Mouse (Mus musculus): ENCODE results near the gene Psmc6. TPM values are rescaled to one million over a fixed set of nuclear protein-coding genes. Genes with fewer than 3 reads are reported as not detected.

Psmc6 gene
- total and polyA plus RNA-seq, 3 experiments, result 125 to 270 (median 208) TPM

DNA sequence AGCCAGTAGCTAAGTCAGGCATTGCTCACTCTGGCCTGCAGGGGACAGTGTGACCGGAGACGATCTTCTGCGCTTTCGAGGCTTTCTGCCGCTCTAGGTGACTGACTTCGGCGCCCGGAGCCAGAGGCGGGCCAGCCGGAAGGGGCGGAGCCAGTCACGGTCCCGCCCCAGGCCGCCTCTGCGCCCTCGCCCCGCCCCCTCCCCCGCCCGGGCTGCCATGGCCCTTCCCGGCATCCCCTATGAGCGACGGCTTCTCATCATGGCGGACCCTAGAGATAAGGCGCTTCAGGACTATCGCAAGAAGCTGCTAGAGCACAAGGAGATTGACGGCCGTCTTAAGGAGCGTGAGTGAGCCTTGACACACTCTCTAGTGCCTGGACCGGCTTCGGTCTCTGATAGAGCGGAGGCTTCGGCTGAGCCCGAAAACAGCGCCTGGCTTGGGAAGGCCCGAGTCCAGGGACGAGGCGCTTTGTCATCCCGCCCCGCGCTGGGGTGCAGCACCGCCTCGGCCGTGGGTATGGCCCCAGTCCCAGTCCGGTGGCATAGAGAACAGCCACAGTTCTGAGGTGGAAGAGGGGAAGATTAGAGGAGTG lies at the start of gene Psmc6 (continued):
- TF ChIP-seq NRF1 (IDR thresholded peaks at IDR 0.05; ENCODE audit: insufficient read depth, low read depth, low read length, poor library complexity, severe bottlenecking) (no peak), KAT2A (conservative IDR thresholded peaks at IDR 0.05; ENCODE audit: low read depth, low read length) (no peak), GATA1 (IDR thresholded peaks at IDR 0.05; ENCODE audit: low read depth, low read length) (peak; percentile 52; the same call in 1 of the 2 replicates)

DNA sequence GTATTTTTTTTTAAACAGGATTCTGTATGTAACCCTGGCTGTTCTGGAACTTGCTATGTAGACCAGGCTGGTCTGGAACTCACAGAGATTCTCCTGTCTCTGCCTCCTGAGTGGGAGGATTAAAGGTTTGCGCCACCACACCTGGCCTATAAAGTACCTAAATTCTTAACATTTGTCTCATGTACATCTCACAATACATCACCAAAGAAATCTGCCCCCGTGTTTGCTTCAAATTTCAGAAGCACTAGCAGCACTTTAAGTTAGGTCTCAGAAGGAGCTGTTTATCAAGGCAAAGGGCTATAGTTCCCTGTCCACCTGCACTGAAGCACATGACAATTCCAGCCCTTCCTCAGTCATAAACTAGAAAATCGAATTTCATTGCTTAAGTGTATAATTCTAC lies 47.5 kb upstream of the Psmc6 start:
- Histone ChIP-seq H3K27me3 (ENCODE audit: control insufficient read depth in 1 of 2, insufficient read depth in 2 of 2, low read length in 2 of 2) (no peaks in the 10 kb centered on the region), H3K4me3 (ENCODE audit: control insufficient read depth in 1 of 2, insufficient read depth in 1 of 2, low read depth in 2 of 2, low read length in 2 of 2) (no peak overlapping the region), H3K36me3 (ENCODE audit: control insufficient read depth in 1 of 2, insufficient read depth in 2 of 2, low read length in 2 of 2) (peaks cover 0 to 13% of the 10 kb centered on the region in 2 experiments; a peak in 2 of 4 replicates), H3K27ac (ENCODE audit: control insufficient read depth, low read depth, low read length) (no peak overlapping the region), H3K4me1 (ENCODE audit: control insufficient read depth in 1 of 2, insufficient read depth in 2 of 2, low read length in 2 of 2) (no peaks in the 10 kb centered on the region), H3K9me3 (replicated peaks; ENCODE audit: insufficient read depth, low read length) (no peaks in the 10 kb centered on the region), H3K9ac (ENCODE audit: control insufficient read depth, low read depth, low read length, poor library complexity, severe bottlenecking) (no peak overlapping the region), H3K79me2 (ENCODE audit: control insufficient read depth, insufficient read depth, low read length, poor library complexity) (no peaks in the 10 kb centered on the region)
- TF ChIP-seq POLR2AphosphoS2 (IDR thresholded peaks at IDR 0.05; ENCODE audit: low read length) (peak; percentile 86), MAZ (IDR thresholded peaks at IDR 0.05; ENCODE audit: low read depth, low read length) (no peak), ZMIZ1 (IDR thresholded peaks at IDR 0.05; ENCODE audit: low read depth, low read length) (peak; percentile 37; the same call in 1 of the 2 replicates)
- DNase-seq (ENCODE audit: low read depth, low spot score), result peak; percentile 46

- H3K79me2 ChIP-seq (ENCODE audit: control insufficient read depth, insufficient read depth, low read length, poor library complexity), result no peaks in the 10 kb centered on the region; the same call in 1 of the 2 replicates
- H3K36me3 ChIP-seq (ENCODE audit: control insufficient read depth in 1 of 2, insufficient read depth in 2 of 2, low read length in 2 of 2), result peaks cover 0 to 73% of the 10 kb centered on the region in 2 experiments; a peak in 2 of 4 replicates
- no peak overlapping the region for H3K27ac ChIP-seq (ENCODE audit: control insufficient read depth, low read depth, low read length)
- no peak for TF ChIP-seq RAD21 (IDR thresholded peaks at IDR 0.05; ENCODE audit: low read depth, low read length)
- no peak for TF ChIP-seq MXI1 (IDR thresholded peaks at IDR 0.05; ENCODE audit: low read depth, low read length)
- TF ChIP-seq TAL1 (IDR thresholded peaks at IDR 0.05; ENCODE audit: low read length), result no peak
- no peak for TF ChIP-seq NRF1 (IDR thresholded peaks at IDR 0.05; ENCODE audit: insufficient read depth, low read depth, low read length, poor library complexity, severe bottlenecking)
- no peak for DNase-seq (ENCODE audit: low read depth, low spot score)
- H3K27me3 ChIP-seq (ENCODE audit: control insufficient read depth in 1 of 2, insufficient read depth in 2 of 2, low read length in 2 of 2), result no peaks in the 10 kb centered on the region
- no peaks in the 10 kb centered on the region for H3K4me1 ChIP-seq (ENCODE audit: control insufficient read depth in 1 of 2, insufficient read depth in 2 of 2, low read length in 2 of 2)
- no peaks in the 10 kb centered on the region for H3K9me3 ChIP-seq (replicated peaks; ENCODE audit: insufficient read depth, low read length)
- H3K4me3 ChIP-seq (ENCODE audit: control insufficient read depth in 1 of 2, insufficient read depth in 1 of 2, low read depth in 2 of 2, low read length in 2 of 2), result no peak overlapping the region
- no peak overlapping the region for H3K9ac ChIP-seq (ENCODE audit: control insufficient read depth, low read depth, low read length, poor library complexity, severe bottlenecking)
Measured at GRCm38 (mm10) chr14:45291608-45292007, 38.0 kb upstream of the Psmc6 start.

- Histone ChIP-seq H3K79me2 (ENCODE audit: control insufficient read depth, insufficient read depth, low read length, poor library complexity) (peaks cover 18% of the 10 kb centered on the region), H3K27ac (ENCODE audit: control insufficient read depth, low read depth, low read length) (no peak overlapping the region), H3K9me3 (replicated peaks; ENCODE audit: insufficient read depth, low read length) (no peaks in the 10 kb centered on the region), H3K36me3 (ENCODE audit: control insufficient read depth in 1 of 2, insufficient read depth in 2 of 2, low read length in 2 of 2) (peaks cover 12 to 73% of the 10 kb centered on the region in 2 experiments), H3K27me3 (ENCODE audit: control insufficient read depth in 1 of 2, insufficient read depth in 2 of 2, low read length in 2 of 2) (no peaks in the 10 kb centered on the region), H3K4me3 (ENCODE audit: control insufficient read depth in 1 of 2, insufficient read depth in 1 of 2, low read depth in 2 of 2, low read length in 2 of 2) (no peak overlapping the region), H3K4me1 (ENCODE audit: control insufficient read depth in 1 of 2, insufficient read depth in 2 of 2, low read length in 2 of 2) (peaks cover 0 to 5% of the 10 kb centered on the region in 2 experiments; a peak in 2 of 4 replicates), H3K9ac (ENCODE audit: control insufficient read depth, low read depth, low read length, poor library complexity, severe bottlenecking) (no peak overlapping the region)
- TF ChIP-seq MAX (IDR thresholded peaks at IDR 0.05; ENCODE audit: low read length) (no peak), USF2 (IDR thresholded peaks at IDR 0.05; ENCODE audit: borderline replicate concordance in 1 of 2, insufficient read depth in 1 of 2, low read depth in 1 of 2, low read length in 2 of 2) (no peak), GABPA (IDR thresholded peaks at IDR 0.05; ENCODE audit: low read depth, low read length) (no peak), ZC3H11A (IDR thresholded peaks at IDR 0.05; ENCODE audit: low read depth, low read length) (no peak), MXI1 (IDR thresholded peaks at IDR 0.05; ENCODE audit: low read depth, low read length) (no peak), CHD1 (IDR thresholded peaks at IDR 0.05; ENCODE audit: low read depth, low read length) (no peak), MYB (IDR thresholded peaks at IDR 0.05; ENCODE audit: low read depth, low read length) (no peak), MYC (IDR thresholded peaks at IDR 0.05; ENCODE audit: low read depth, low read length) (no peak), SMC3 (IDR thresholded peaks at IDR 0.05; ENCODE audit: low read depth, low read length) (no peak), POLR2A (IDR thresholded peaks at IDR 0.05; ENCODE audit: control insufficient read depth in 1 of 2, insufficient read depth in 1 of 2, low read depth in 1 of 2, low read length in 2 of 2, poor library complexity in 1 of 2) (no peak), USF1 (IDR thresholded peaks at IDR 0.05; ENCODE audit: low read depth, low read length) (no peak), GATA1 (IDR thresholded peaks at IDR 0.05; ENCODE audit: low read depth, low read length) (no peak), TCF12 (IDR thresholded peaks at IDR 0.05; ENCODE audit: low read depth, low read length) (no peak)
- no peak for DNase-seq (ENCODE audit: low read depth, low spot score)
Measured at GRCm38 (mm10) chr14:45303939-45304338, 25.6 kb upstream of the Psmc6 start.
